Mouse (Mus musculus) myocyte (in vitro differentiated cells): ENCODE data around the gene Fcmr.

Experiments used
- CEBPB ChIP-seq: IDR thresholded peaks from 2 replicates; pipeline ENCODE4 v1.6.1; 2011; ENCODE audit warnings: mild to moderate bottlenecking, moderate library complexity; ENCODE audit not compliant: poor library complexity, insufficient read depth, severe bottlenecking
- E2F4 ChIP-seq: IDR thresholded peaks from one replicate; pipeline ENCODE4 v1.6.1; 2011; ENCODE audit warnings: mild to moderate bottlenecking, control low read depth, moderate library complexity; ENCODE audit not compliant: insufficient read depth
- MAX ChIP-seq: IDR thresholded peaks from one replicate; pipeline ENCODE4 v1.6.1; 2011; ENCODE audit warnings: low read depth, mild to moderate bottlenecking, control low read depth
- MYOD1 ChIP-seq, 3 experiments: IDR thresholded peaks; one replicate each; pipeline ENCODE4 v1.6.1; 2011; ENCODE audit warnings: control low read depth in 2 of 3, low read depth in 2 of 3, mild to moderate bottlenecking in 2 of 3, moderate library complexity in 1 of 3; ENCODE audit not compliant: insufficient read length in 2 of 3, control insufficient read depth in 1 of 3
- MYOG ChIP-seq, 3 experiments: IDR thresholded peaks; one replicate each; pipeline ENCODE4 v1.6.1; 2011; ENCODE audit warnings: control low read depth in 2 of 3, low read depth in 2 of 3, mild to moderate bottlenecking in 2 of 3; ENCODE audit not compliant: insufficient read length in 2 of 3, control insufficient read depth in 1 of 3, insufficient read depth in 1 of 3
- POLR2A ChIP-seq: IDR thresholded peaks from one replicate; pipeline ENCODE4 v1.6.1; 2011; ENCODE audit warnings: low read depth, mild to moderate bottlenecking, control low read depth, moderate library complexity; ENCODE audit not compliant: insufficient read length
- POLR2AphosphoS2 ChIP-seq: IDR thresholded peaks from one replicate; pipeline ENCODE4 v1.6.1; 2011; ENCODE audit warnings: low read depth, control low read depth; ENCODE audit not compliant: insufficient read length
- REST ChIP-seq: IDR thresholded peaks from one replicate; pipeline ENCODE4 v1.6.1; 2011; ENCODE audit warnings: mild to moderate bottlenecking, control low read depth, moderate library complexity; ENCODE audit not compliant: insufficient read depth, insufficient read length
- SRF ChIP-seq: IDR thresholded peaks from one replicate; pipeline ENCODE4 v1.6.1; 2011; ENCODE audit warnings: low read depth; ENCODE audit not compliant: control insufficient read depth, insufficient read length
- TCF12 ChIP-seq: IDR thresholded peaks from one replicate; pipeline ENCODE4 v1.6.1; 2011; ENCODE audit warnings: mild to moderate bottlenecking, control low read depth; ENCODE audit not compliant: poor library complexity, insufficient read depth, severe bottlenecking
- TCF3 ChIP-seq: IDR thresholded peaks from one replicate; pipeline ENCODE4 v1.6.1; 2011; ENCODE audit warnings: low read depth, control low read depth; ENCODE audit not compliant: insufficient read length
- USF1 ChIP-seq: IDR thresholded peaks from one replicate; pipeline ENCODE4 v1.6.1; 2011; ENCODE audit warnings: low read depth, mild to moderate bottlenecking, control low read depth, moderate library complexity

- TF ChIP-seq POLR2A (no peak), E2F4 (no peak), MAX (no peak), USF1 (no peak), TCF12 (no peak), TCF3 (no peak), MYOD1 (IDR thresholded peaks at IDR 0.05; ENCODE audit: control insufficient read depth in 1 of 3, insufficient read length in 2 of 3, low read depth in 2 of 3) (no peak), MYOG (IDR thresholded peaks at IDR 0.05; ENCODE audit: control insufficient read depth in 1 of 3, insufficient read depth in 1 of 3, insufficient read length in 2 of 3, low read depth in 2 of 3) (no peak), POLR2AphosphoS2 (no peak), CEBPB (no peak), SRF (no peak), REST (no peak)
Measured at GRCm38 (mm10) chr1:130865541-130866221, at the start of gene Fcmr.
